Mouse (Mus musculus) heart, embryonic 12.5 days (tissue): ENCODE data around the gene Gm49396. TPM values are rescaled to one million over a fixed set of nuclear protein-coding genes. Genes with fewer than 3 reads are reported as not detected.

Source experiments
- ATAC-seq: fragments of 200-750 bp; cut with Nextera tagmentation; 2 replicates; pipeline ENCODE4 v1.8.0; 2017; ENCODE audit warnings: moderate TSS enrichment, moderate library complexity; ENCODE audit not compliant: insufficient number of reproducible peaks, low FRiP score
- H3K27ac ChIP-seq: fragments of 300-500 bp; sonication (generic); 2 replicates; pipeline ENCODE4 v1.5.1; 2016; ENCODE audit warnings: mild to moderate bottlenecking, moderate library complexity; ENCODE audit not compliant: poor library complexity, severe bottlenecking
- H3K27me3 ChIP-seq: fragments of 300-500 bp; sonication (generic); replicated peaks from 2 replicates; pipeline ENCODE4 v1.6.1; 2016; ENCODE audit warnings: mild to moderate bottlenecking, moderate library complexity
- H3K36me3 ChIP-seq: fragments of 300-500 bp; sonication (generic); 2 replicates; pipeline ENCODE4 v1.6.1; 2016; ENCODE audit warnings: mild to moderate bottlenecking, moderate library complexity
- H3K4me1 ChIP-seq: fragments of 300-500 bp; sonication (generic); replicated peaks from 2 replicates; pipeline ENCODE4 v1.6.1; 2016; ENCODE audit warnings: mild to moderate bottlenecking
- H3K4me2 ChIP-seq: fragments of 300-500 bp; sonication (generic); 2 replicates; pipeline ENCODE4 v1.6.1; 2016; ENCODE audit warnings: mild to moderate bottlenecking, moderate library complexity
- H3K4me3 ChIP-seq: fragments of 300-500 bp; sonication (generic); 2 replicates; pipeline ENCODE4 v1.5.1; 2016; ENCODE audit warnings: mild to moderate bottlenecking
- H3K9ac ChIP-seq: fragments of 300-500 bp; sonication (generic); 2 replicates; pipeline ENCODE4 v1.6.1; 2016; ENCODE audit warnings: mild to moderate bottlenecking, moderate library complexity
- H3K9me3 ChIP-seq: fragments of 300-500 bp; sonication (generic); replicated peaks from 2 replicates; pipeline ENCODE4 v1.6.1; 2016; ENCODE audit warnings: mild to moderate bottlenecking, moderate library complexity
- whole genome bisulfite sequencing: fragments of 180-500 bp; shearing (Covaris S2); methylation state at CpG from one replicate; pipeline ENCODE4 v1.1.7; 2016; 5-methylcytosine and 5-hydroxymethylcytosine counted together
- polyA plus RNA-seq: library from polyadenylated mRNA; unstranded; fragments of >200 nt; fragmentation: Nextera tagmentation; extraction: Ambion mirVana; gene quantifications from 2 replicates; pipeline ENCODE4 v1.2.1, GENCODE M21; 2016

Gm49396 gene
- polyA plus RNA-seq, 1 experiment from 2014 or later: 10.6 TPM

- Histone ChIP-seq H3K27ac (no peak overlapping the region), H3K4me2 (peak overlapping the region; percentile 82), H3K36me3 (peaks cover 40% of the 10 kb centered on the region), H3K4me1 (peaks cover 23% of the 10 kb centered on the region), H3K9me3 (no peaks in the 10 kb centered on the region), H3K4me3 (peak overlapping the region; percentile 66), H3K9ac (peak overlapping the region; percentile 76), H3K27me3 (no peaks in the 10 kb centered on the region)
- no peak for ATAC-seq
- WGBS: 85% methylated on average over 22 of the region's 22 CpGs
These were observed 9.1 kb upstream of the Gm49396 start for GRCm38 (mm10) chr7:30553810-30554584.

GRCm38 (mm10) chr7:30556894-30557536, 6.1 kb upstream of the Gm49396 start:
- Histone ChIP-seq H3K4me1 (peaks cover 26% of the 10 kb centered on the region), H3K9ac (no peak overlapping the region), H3K27ac (no peak overlapping the region), H3K9me3 (no peaks in the 10 kb centered on the region), H3K36me3 (peaks cover 37% of the 10 kb centered on the region), H3K4me2 (no peak overlapping the region), H3K4me3 (no peak overlapping the region), H3K27me3 (no peaks in the 10 kb centered on the region)
- ATAC-seq: no peak
- WGBS: 92% methylated on average over 18 of the region's 18 CpGs

- Histone ChIP-seq H3K4me3 (peak overlapping the region; percentile 67), H3K27me3 (no peaks in the 10 kb centered on the region), H3K4me1 (peaks cover 26% of the 10 kb centered on the region), H3K9ac (0 out of 2 replicates have a peak overlapping the region, but pooled peaks have one; percentile 87), H3K9me3 (no peaks in the 10 kb centered on the region), H3K4me2 (peak overlapping the region; percentile 95), H3K27ac (no peak overlapping the region), H3K36me3 (peaks cover 37% of the 10 kb centered on the region)
- ATAC-seq: no peak
- 87% methylated on average over 13 of the region's 13 CpGs for WGBS
These were observed 5.1 kb upstream of the Gm49396 start for GRCm38 (mm10) chr7:30557901-30558514.

GRCm38 (mm10) chr7:30558656-30559442, 4.3 kb upstream of the Gm49396 start:
- ATAC-seq: 0 out of 2 replicates have a peak, but pooled peaks have one; percentile 10
- no peaks in the 10 kb centered on the region for H3K9me3 ChIP-seq
- H3K27me3 ChIP-seq: no peaks in the 10 kb centered on the region
- peak overlapping the region; percentile 45 for H3K27ac ChIP-seq
- H3K4me2 ChIP-seq: peak overlapping the region; percentile 95
- H3K9ac ChIP-seq: peak overlapping the region; percentile 87
- H3K36me3 ChIP-seq: peaks cover 37% of the 10 kb centered on the region
- H3K4me1 ChIP-seq: peaks cover 18% of the 10 kb centered on the region
- WGBS: 13% methylated on average over 12 of the region's 12 CpGs
- peak overlapping the region; percentile 67 for H3K4me3 ChIP-seq

- no peaks in the 10 kb centered on the region for H3K27me3 ChIP-seq
- H3K9ac ChIP-seq: peak within 1 kb of the TSS; percentile 87
- H3K4me1 ChIP-seq: peaks cover 20% of the 10 kb centered on the region
- peak within 1 kb of the TSS; percentile 67 for H3K4me3 ChIP-seq
- WGBS: under 1% methylated on average over 20 of the region's 20 CpGs
- H3K4me2 ChIP-seq: peak within 1 kb of the TSS; percentile 95
- ATAC-seq: peak; percentile 83
- no peaks in the 10 kb centered on the region for H3K9me3 ChIP-seq
- peaks cover 34% of the 10 kb centered on the region for H3K36me3 ChIP-seq
- H3K27ac ChIP-seq: peak within 1 kb of the TSS; percentile 58
These were observed 3.6 kb upstream of the Gm49396 start, which contains the start of gene Lin37 for GRCm38 (mm10) chr7:30559443-30559954. TSS of gene Lin37 (minus strand) at chr7:30559838.

GRCm38 (mm10) chr7:30560296-30560695, 2.8 kb upstream of the Gm49396 start:
- H3K9me3 ChIP-seq: no peaks in the 10 kb centered on the region
- 76% methylated on average over 2 of the region's 2 CpGs for WGBS
- ATAC-seq: no peak
- peaks cover 20% of the 10 kb centered on the region for H3K4me1 ChIP-seq
- 0 out of 2 replicates have a peak overlapping the region, but pooled peaks have one; percentile 95 for H3K4me2 ChIP-seq
- H3K4me3 ChIP-seq: no peak overlapping the region
- no peak overlapping the region for H3K27ac ChIP-seq
- H3K27me3 ChIP-seq: no peaks in the 10 kb centered on the region
- H3K9ac ChIP-seq: no peak overlapping the region
- H3K36me3 ChIP-seq: peaks cover 34% of the 10 kb centered on the region

GRCm38 (mm10) chr7:30562526-30563116, 523 bp upstream of the Gm49396 start:
- no peak for ATAC-seq
- Histone ChIP-seq H3K4me3 (peak overlapping the region; percentile 68), H3K27ac (peak overlapping the region; percentile 94), H3K27me3 (no peaks in the 10 kb centered on the region), H3K9me3 (no peaks in the 10 kb centered on the region), H3K4me2 (peak overlapping the region; percentile 84), H3K9ac (peak overlapping the region; percentile 76), H3K4me1 (peaks cover 20% of the 10 kb centered on the region), H3K36me3 (peaks cover 32% of the 10 kb centered on the region)
- whole genome bisulfite sequencing: 2% methylated on average over 27 of the region's 27 CpGs

GRCm38 (mm10) chr7:30563906-30564280, 749 bp downstream of the Gm49396 start:
- Histone ChIP-seq H3K4me2 (peak overlapping the region; percentile 64), H3K27ac (peak overlapping the region; percentile 94; the same call in 1 of the 2 replicates), H3K4me1 (peaks cover 10% of the 10 kb centered on the region), H3K27me3 (no peaks in the 10 kb centered on the region), H3K4me3 (peak overlapping the region; percentile 68), H3K9ac (peak overlapping the region; percentile 77), H3K36me3 (peaks cover 41% of the 10 kb centered on the region), H3K9me3 (no peaks in the 10 kb centered on the region)
- ATAC-seq: no peak; the same call in 1 of the 2 replicates
- 19% methylated on average over 6 of the region's 6 CpGs for WGBS

GRCm38 (mm10) chr7:30564970-30565571, 1.9 kb downstream of the Gm49396 start, which contains the start of gene Igflr1:
TSS of gene Igflr1 (plus strand) at chr7:30565427.
- Histone ChIP-seq H3K27ac (no peak within 1 kb of the TSS), H3K36me3 (peaks cover 53% of the 10 kb centered on the region), H3K9me3 (no peaks in the 10 kb centered on the region), H3K4me1 (peaks cover 8% of the 10 kb centered on the region), H3K27me3 (no peaks in the 10 kb centered on the region), H3K4me2 (no peak within 1 kb of the TSS), H3K9ac (no peak within 1 kb of the TSS), H3K4me3 (peak within 1 kb of the TSS; percentile 68; the same call in 1 of the 2 replicates)
- WGBS: 91% methylated on average over 12 of the region's 12 CpGs
- ATAC-seq: no peak

- Histone ChIP-seq H3K36me3 (peaks cover 63% of the 10 kb centered on the region), H3K27me3 (no peaks in the 10 kb centered on the region), H3K9me3 (no peaks in the 10 kb centered on the region), H3K9ac (no peak overlapping the region), H3K27ac (no peak overlapping the region), H3K4me1 (peaks cover 6% of the 10 kb centered on the region), H3K4me2 (no peak overlapping the region), H3K4me3 (no peak overlapping the region)
- 86% methylated on average over 9 of the region's 9 CpGs for WGBS
- ATAC-seq: no peak
These were observed 2.9 kb downstream of the Gm49396 start for GRCm38 (mm10) chr7:30566033-30566432.
